Mouse (Mus musculus) spleen, adult 12 weeks (tissue): ENCODE measurements around the gene Plcb2.

ENCODE experiments used
- DNase-seq: peaks from one replicate; pipeline ENCODE4 v3.0.0; 2022; ENCODE audit warnings: low spot score

The Plcb2 gene

DNA sequence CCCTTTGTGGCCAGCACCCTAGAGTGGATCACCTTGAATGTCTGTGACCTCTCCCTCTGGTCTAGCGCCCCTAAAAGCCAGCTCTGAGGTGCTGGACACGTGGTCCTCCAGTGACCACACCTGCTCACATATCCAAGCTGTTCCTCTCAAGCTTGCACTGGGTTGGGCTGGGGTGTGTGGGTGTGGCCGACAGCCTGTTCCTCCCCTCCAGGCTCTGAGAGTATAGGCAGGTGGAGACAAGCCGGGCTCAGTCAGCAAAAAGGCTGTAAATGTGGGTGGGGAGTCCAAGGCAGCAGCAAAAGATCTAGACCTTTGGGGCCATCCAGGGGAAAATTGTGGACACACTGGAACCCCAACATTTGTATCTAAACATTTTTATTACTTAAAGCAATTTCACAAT is 69.8 kb downstream of the Plcb2 start:
- peak; percentile 61 for DNase-seq
